Mouse (Mus musculus) ovary, adult 18-20 months (tissue): ENCODE data around the gene Dlgap3.

ENCODE experiments used
- DNase-seq: peaks from one replicate; pipeline ENCODE4 v3.0.0; 2022; ENCODE audit warnings: low spot score, mixed read lengths

The Dlgap3 gene

GRCm38 (mm10) chr4:127263438-127264182 is 94.6 kb downstream of the Dlgap3 start:
- no peak for DNase-seq

- DNase-seq = no peak
These were observed 95.2 kb downstream of the Dlgap3 start for GRCm38 (mm10) chr4:127264183-127264554.

- DNase-seq = no peak
These were observed 109.5 kb downstream of the Dlgap3 start for GRCm38 (mm10) chr4:127278451-127279001.

- no peak for DNase-seq
These were observed 110.2 kb downstream of the Dlgap3 start for GRCm38 (mm10) chr4:127279241-127279640.
